Mouse (Mus musculus) embryonic facial prominence, embryonic 11.5 days (tissue): ENCODE results near the gene Gosr1. TPM values are rescaled to one million over a fixed set of nuclear protein-coding genes. Genes with fewer than 3 reads are reported as not detected.

Experiments
- ATAC-seq: fragments of 200-750 bp; cut with Nextera tagmentation; replicated peaks from 2 replicates; pipeline ENCODE4 v1.8.0; 2017; ENCODE audit warnings: low read depth; ENCODE audit not compliant: insufficient number of reproducible peaks, low FRiP score, low TSS enrichment
- DNase-seq: peaks from one replicate; pipeline ENCODE4 v3.0.0-alpha.2; 2015; ENCODE audit warnings: low spot score
- H3K27ac ChIP-seq: fragments of 300-500 bp; sonication (generic); replicated peaks from 2 replicates; pipeline ENCODE4 v1.5.1; 2014; ENCODE audit warnings: mild to moderate bottlenecking, low read depth, low read length, control low read depth
- H3K27me3 ChIP-seq: fragments of 300-500 bp; sonication (generic); 2 replicates; pipeline ENCODE4 v1.6.1; 2014; ENCODE audit warnings: mild to moderate bottlenecking, low read length, moderate library complexity, mixed read lengths; ENCODE audit not compliant: control insufficient read depth, insufficient read depth
- H3K36me3 ChIP-seq: fragments of 300-500 bp; sonication (generic); replicated peaks from 2 replicates; pipeline ENCODE4 v1.6.1; 2014; ENCODE audit warnings: low read depth, mild to moderate bottlenecking, low read length, moderate library complexity, mixed read lengths; ENCODE audit not compliant: control insufficient read depth, insufficient read depth
- H3K4me1 ChIP-seq: fragments of 300-500 bp; sonication (generic); 2 replicates; pipeline ENCODE4 v1.6.1; 2014; ENCODE audit warnings: low read length, mixed read lengths; ENCODE audit not compliant: control insufficient read depth, insufficient read depth
- H3K4me2 ChIP-seq: fragments of 300-500 bp; sonication (generic); 2 replicates; pipeline ENCODE4 v1.6.1; 2014; ENCODE audit warnings: low read depth, mild to moderate bottlenecking, control low read depth, low read length, moderate library complexity
- H3K4me3 ChIP-seq: fragments of 300-500 bp; sonication (generic); 2 replicates; pipeline ENCODE4 v1.5.1; 2014; ENCODE audit warnings: low read depth, low read length, control low read depth
- H3K9ac ChIP-seq: fragments of 300-500 bp; sonication (generic); replicated peaks from 2 replicates; pipeline ENCODE4 v1.6.1; 2014; ENCODE audit warnings: mild to moderate bottlenecking, control low read depth, low read length
- H3K9me3 ChIP-seq: fragments of 300-500 bp; sonication (generic); replicated peaks from 2 replicates; pipeline ENCODE4 v1.6.1; 2016; ENCODE audit warnings: mild to moderate bottlenecking, low read length, inconsistent platforms, mixed read lengths; ENCODE audit not compliant: control insufficient read depth
- WGBS: fragments of 180-500 bp; shearing (Covaris S2); extraction: QIAGEN DNeasy Blood & Tissue Kit; methylation state at CpG from one replicate; pipeline ENCODE4 v1.1.7; 2014; 5-methylcytosine and 5-hydroxymethylcytosine counted together
- polyA plus RNA-seq: library from polyadenylated mRNA; unstranded; fragments of >200 nt; fragmentation: Nextera tagmentation; extraction: Ambion mirVana; gene quantifications from 2 replicates; pipeline ENCODE4 v1.2.1, GENCODE M21; 2014

The Gosr1 gene
- polyA plus RNA-seq, 1 experiment from 2014 or later: 29.7 TPM

GRCm38 (mm10) chr11:76730650-76731049, 32.7 kb downstream of the Gosr1 start:
- no peak overlapping the region for H3K9ac ChIP-seq
- H3K36me3 ChIP-seq: peaks cover 2% of the 10 kb centered on the region; the same call in 1 of the 2 replicates
- H3K27ac ChIP-seq: no peak overlapping the region
- WGBS: 81% methylated on average over 3 of the region's 3 CpGs
- no peaks in the 10 kb centered on the region for H3K9me3 ChIP-seq
- H3K4me2 ChIP-seq: no peak overlapping the region
- no peaks in the 10 kb centered on the region for H3K4me1 ChIP-seq
- H3K4me3 ChIP-seq: no peak overlapping the region
- DNase-seq: no peak
- no peak for ATAC-seq
- H3K27me3 ChIP-seq: no peaks in the 10 kb centered on the region

DNA sequence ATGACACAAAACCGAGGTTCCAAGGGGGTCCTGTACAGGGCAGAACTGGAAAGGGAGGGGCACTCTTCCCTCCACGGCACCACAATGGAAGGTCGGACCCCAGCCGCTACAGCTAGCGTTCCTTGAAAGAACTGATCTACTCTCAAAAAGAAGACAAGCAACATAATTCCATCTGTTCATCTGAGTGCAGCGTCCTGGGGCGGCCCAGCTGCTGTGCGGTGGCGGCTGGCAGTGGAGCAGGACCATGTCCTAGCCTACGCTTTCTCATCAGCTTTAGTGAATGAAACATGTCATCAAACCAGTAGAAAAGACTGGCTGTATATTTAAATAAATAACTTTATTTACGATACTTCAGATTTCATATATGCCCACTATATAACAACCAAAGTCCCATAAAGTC, 35.3 kb downstream of the Gosr1 start:
- WGBS: 84% methylated on average over 11 of the region's 11 CpGs
- H3K9ac ChIP-seq: no peak overlapping the region

DNA sequence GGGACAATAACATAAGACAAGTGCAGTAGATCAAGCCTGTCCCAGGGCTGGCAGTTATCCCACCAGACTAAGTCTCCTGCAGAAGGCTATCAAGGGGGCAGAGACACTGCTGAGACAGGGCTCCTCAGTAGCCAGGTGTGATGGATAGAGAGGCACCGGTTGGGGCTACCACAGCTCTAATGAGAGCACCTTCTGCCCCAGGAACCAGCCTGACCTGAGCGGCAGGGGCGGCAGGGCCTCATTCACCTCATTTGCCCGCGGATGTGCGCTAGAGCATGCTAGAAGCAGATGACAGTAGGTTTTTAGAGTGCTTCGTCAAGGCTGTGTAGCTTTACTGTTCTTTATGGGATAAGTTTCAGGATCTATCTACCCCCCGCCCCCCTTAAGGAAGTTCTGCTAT, 39.5 kb downstream of the Gosr1 start:
- Histone ChIP-seq H3K9ac (no peak overlapping the region), H3K27ac (no peak overlapping the region), H3K4me1 (no peaks in the 10 kb centered on the region), H3K4me2 (no peak overlapping the region), H3K4me3 (no peak overlapping the region), H3K36me3 (no peaks in the 10 kb centered on the region), H3K27me3 (no peaks in the 10 kb centered on the region), H3K9me3 (no peaks in the 10 kb centered on the region)
- ATAC-seq: no peak
- 81% methylated on average over 8 of the region's 8 CpGs for WGBS
- no peak for DNase-seq

More for the DNA sequence above, 35.3 kb downstream of the Gosr1 start:
- Histone ChIP-seq H3K27me3 (no peaks in the 10 kb centered on the region), H3K4me3 (no peak overlapping the region), H3K4me2 (no peak overlapping the region), H3K9me3 (no peaks in the 10 kb centered on the region), H3K27ac (no peak overlapping the region), H3K36me3 (no peaks in the 10 kb centered on the region; the same call in 1 of the 2 replicates), H3K4me1 (no peaks in the 10 kb centered on the region)
- DNase-seq: no peak
- no peak for ATAC-seq

DNA sequence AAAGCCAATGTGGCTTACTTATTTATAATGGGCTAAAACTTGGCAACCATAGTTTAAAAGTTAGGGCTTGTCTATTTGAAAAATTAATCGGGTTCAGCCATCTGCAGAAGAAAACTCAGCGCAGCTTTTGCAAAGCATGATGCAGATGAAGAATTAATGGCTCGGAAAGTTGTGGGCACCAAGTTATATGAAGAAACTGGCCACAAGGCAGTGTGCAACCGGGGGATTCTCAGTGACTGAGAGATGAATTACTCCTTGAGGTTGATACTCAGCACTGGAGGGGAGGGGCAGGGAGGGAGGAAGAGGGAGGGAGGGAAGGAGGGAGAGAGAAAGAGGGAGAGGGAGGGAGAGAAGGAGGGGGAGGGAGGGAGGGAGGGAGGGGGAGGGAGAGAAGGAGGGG, 46.4 kb downstream of the Gosr1 start:
- Histone ChIP-seq H3K27me3 (no peaks in the 10 kb centered on the region), H3K4me1 (no peaks in the 10 kb centered on the region), H3K36me3 (no peaks in the 10 kb centered on the region), H3K4me2 (no peak overlapping the region), H3K9ac (no peak overlapping the region), H3K27ac (no peak overlapping the region), H3K9me3 (no peaks in the 10 kb centered on the region), H3K4me3 (no peak overlapping the region)
- DNase-seq (no peak), ATAC-seq (no peak)
- WGBS: 82% methylated on average over 4 of the region's 4 CpGs

- Histone ChIP-seq H3K36me3 (no peaks in the 10 kb centered on the region), H3K4me1 (no peaks in the 10 kb centered on the region; the same call in 1 of the 2 replicates), H3K4me3 (no peak overlapping the region), H3K4me2 (no peak overlapping the region; the same call in 1 of the 2 replicates), H3K9ac (0 out of 2 replicates have a peak overlapping the region, but pooled peaks have one; percentile 32), H3K27me3 (no peaks in the 10 kb centered on the region), H3K27ac (no peak overlapping the region; the same call in 1 of the 2 replicates), H3K9me3 (no peaks in the 10 kb centered on the region)
- ATAC-seq: no peak
- peak; percentile 59 for DNase-seq
- 28% methylated on average over 10 of the region's 17 CpGs for WGBS
Measured at GRCm38 (mm10) chr11:76709625-76710452, 53.5 kb downstream of the Gosr1 start.

- Histone ChIP-seq H3K36me3 (no peaks in the 10 kb centered on the region), H3K27ac (no peak overlapping the region), H3K9me3 (no peaks in the 10 kb centered on the region), H3K4me1 (no peaks in the 10 kb centered on the region; the same call in 1 of the 2 replicates), H3K4me2 (no peak overlapping the region), H3K9ac (no peak overlapping the region), H3K27me3 (no peaks in the 10 kb centered on the region), H3K4me3 (no peak overlapping the region)
- DNase-seq (no peak), ATAC-seq (no peak)
- 24% methylated on average over 1 of the region's 1 CpGs for WGBS
Measured at GRCm38 (mm10) chr11:76708881-76709280, 54.5 kb downstream of the Gosr1 start.

DNA sequence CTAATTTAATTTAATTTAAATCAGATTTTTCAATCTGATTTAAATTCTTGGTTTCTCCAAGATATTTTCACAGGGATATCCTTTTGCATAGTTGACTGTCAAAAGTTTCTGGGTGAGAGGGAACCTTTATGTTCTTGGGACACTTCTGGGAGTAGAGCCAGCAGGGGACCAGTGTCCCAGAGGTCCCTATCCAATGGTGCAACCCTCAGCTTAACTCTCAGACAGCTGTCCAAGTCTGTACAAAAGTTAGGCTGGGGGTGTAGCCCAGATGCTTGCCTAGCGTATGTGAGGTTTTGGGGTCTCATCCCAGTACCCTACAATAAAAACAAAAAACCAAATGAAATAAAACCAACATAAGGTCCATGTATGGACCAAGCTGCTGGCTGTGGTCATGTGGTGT, 55.3 kb downstream of the Gosr1 start:
- Histone ChIP-seq H3K4me2 (no peak overlapping the region), H3K36me3 (no peaks in the 10 kb centered on the region), H3K9me3 (no peaks in the 10 kb centered on the region), H3K27ac (no peak overlapping the region), H3K27me3 (no peaks in the 10 kb centered on the region), H3K4me1 (no peaks in the 10 kb centered on the region; the same call in 1 of the 2 replicates), H3K9ac (no peak overlapping the region), H3K4me3 (no peak overlapping the region)
- ATAC-seq: no peak
- no peak for DNase-seq
- 94% methylated on average over 1 of the region's 1 CpGs for WGBS

DNA sequence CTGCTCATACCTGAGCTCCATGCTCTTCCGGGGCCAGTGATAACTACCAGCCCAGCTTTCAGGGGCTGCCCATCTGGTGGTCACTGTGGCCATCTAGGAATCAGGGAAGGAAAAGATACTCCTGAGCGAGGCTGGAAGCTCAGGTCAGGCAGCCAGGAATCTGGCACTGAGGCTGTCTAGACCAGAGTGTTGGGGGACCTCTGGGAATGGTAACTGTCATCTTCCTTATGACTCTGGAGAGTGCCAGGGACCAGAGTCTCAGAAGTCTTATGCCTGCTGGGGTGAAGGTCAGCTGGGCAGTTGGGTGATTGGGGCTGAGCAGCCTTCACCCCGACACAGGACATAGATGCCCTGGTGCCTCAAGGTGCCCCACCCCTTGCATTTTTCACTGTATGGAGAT, 55.7 kb downstream of the Gosr1 start:
- no peak overlapping the region for H3K27ac ChIP-seq
- no peaks in the 10 kb centered on the region for H3K27me3 ChIP-seq
- WGBS: 95% methylated on average over 3 of the region's 3 CpGs
- H3K4me3 ChIP-seq: no peak overlapping the region
- H3K4me2 ChIP-seq: no peak overlapping the region
- no peaks in the 10 kb centered on the region for H3K36me3 ChIP-seq
- H3K9me3 ChIP-seq: no peaks in the 10 kb centered on the region
- no peak overlapping the region for H3K9ac ChIP-seq
- H3K4me1 ChIP-seq: no peaks in the 10 kb centered on the region; the same call in 1 of the 2 replicates
- no peak for DNase-seq
- ATAC-seq: no peak
